Mouse (Mus musculus) small intestine, adult 2 months (tissue): Measurements from ENCODE around the gene Il15.

Experiments
- CTCF ChIP-seq: fragments of 200-500 bp; IDR thresholded peaks from 2 replicates; pipeline ENCODE4 v1.5.1; 2012; ENCODE audit warnings: low read depth, mild to moderate bottlenecking, control low read depth, inconsistent platforms, low read length, moderate library complexity, mixed read lengths; ENCODE audit not compliant: insufficient replicate concordance, insufficient read length; ENCODE audit errors: extremely low read depth
- POLR2A ChIP-seq: fragments of 200-500 bp; IDR thresholded peaks from 2 replicates; pipeline ENCODE4 v1.6.1; 2012; ENCODE audit warnings: low read depth, mild to moderate bottlenecking, control low read depth, inconsistent platforms, low read length, moderate library complexity

- TF ChIP-seq CTCF (no peak), POLR2A (no peak)
Observed at GRCm38 (mm10) chr8:82346485-82346884, 56.5 kb downstream of the Il15 start.
